Mouse (Mus musculus): Measurements from ENCODE around the gene Cnn3. TPM values are rescaled to one million over a fixed set of nuclear protein-coding genes. Genes with fewer than 3 reads are reported as not detected.

The Cnn3 gene
- polyA plus RNA-seq (2012; rRNA removed): 452 and 671 TPM in 2 replicates

GRCm38 (mm10) chr3:121425861-121426620 is at the start of gene Cnn3:
Gene Cnn3 (plus strand): TSS chr3:121426497.

Other genes starting within 250 kb of the Cnn3 start
- gene Tmem56, start 143.4 kb upstream of the Cnn3 start, polyA plus RNA-seq (2012; rRNA removed): 1.8 and 2.0 TPM in 2 replicates
- 19.2 and 22.2 TPM in 2 replicates for gene Alg14, start 134.7 kb upstream of the Cnn3 start, polyA plus RNA-seq (2012; rRNA removed)
- gene Slc44a3, start 105.9 kb downstream of the Cnn3 start, polyA plus RNA-seq (2012; rRNA removed): 0.12 and 0.27 TPM in 2 replicates
- gene 4930432M17Rik, start 244.3 kb downstream of the Cnn3 start, polyA plus RNA-seq (2012; rRNA removed): not detected in 2 replicates

Data from central nervous system, embryonic 11.5 days (tissue).